Mouse (Mus musculus): Measurements from ENCODE around the gene Cdkl4.
"Not testable (repeated sequence)": the region's sequence is repeated elsewhere in the genome, so short reads cannot be mapped to it uniquely, and the experiment has no call there.

Cdkl4 gene

DNA sequence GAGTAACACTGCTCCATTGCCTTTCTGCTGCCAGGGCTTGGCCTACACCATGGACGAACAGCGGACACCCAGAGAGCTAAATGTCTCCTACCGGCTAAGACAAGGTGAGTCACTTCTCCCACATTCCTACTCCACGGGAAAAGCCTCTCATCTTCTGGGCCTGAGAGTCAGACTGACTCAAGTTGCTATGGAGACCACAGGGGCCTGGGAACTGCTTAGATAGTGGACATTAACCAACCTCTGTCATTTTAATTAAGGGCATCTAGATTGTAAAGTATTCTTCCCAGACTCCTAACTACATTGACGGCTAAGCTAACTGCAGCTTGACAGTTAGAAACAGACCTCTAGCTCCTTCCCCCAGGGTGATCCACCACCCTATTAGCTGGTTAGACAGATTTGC, 14.8 kb downstream of the Cdkl4 start:
- DNase-seq, result no peak

GRCm38 (mm10) chr17:80560669-80561401, 16.8 kb downstream of the Cdkl4 start:
- peak; percentile 73 for DNase-seq

DNA sequence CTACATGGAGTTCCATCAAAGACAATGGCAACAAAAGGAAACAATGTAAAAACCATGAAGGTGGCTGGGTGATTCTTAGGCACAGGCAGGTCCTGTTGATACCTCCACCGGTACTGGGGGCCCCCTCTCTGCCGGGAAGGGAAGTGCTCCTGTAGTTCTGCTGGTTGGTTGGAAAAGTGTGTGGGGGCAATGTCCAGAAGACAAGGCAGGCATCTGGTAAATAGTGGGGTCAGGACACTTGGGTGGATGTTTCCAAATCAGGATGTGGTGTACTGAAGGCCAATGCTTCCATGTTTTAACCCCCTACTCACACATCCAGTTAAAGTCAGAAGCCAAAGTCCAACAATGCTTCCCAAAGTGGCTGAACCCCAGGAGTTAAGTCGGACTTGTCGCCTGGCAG, 17.9 kb downstream of the Cdkl4 start:
- no peak for DNase-seq

DNA sequence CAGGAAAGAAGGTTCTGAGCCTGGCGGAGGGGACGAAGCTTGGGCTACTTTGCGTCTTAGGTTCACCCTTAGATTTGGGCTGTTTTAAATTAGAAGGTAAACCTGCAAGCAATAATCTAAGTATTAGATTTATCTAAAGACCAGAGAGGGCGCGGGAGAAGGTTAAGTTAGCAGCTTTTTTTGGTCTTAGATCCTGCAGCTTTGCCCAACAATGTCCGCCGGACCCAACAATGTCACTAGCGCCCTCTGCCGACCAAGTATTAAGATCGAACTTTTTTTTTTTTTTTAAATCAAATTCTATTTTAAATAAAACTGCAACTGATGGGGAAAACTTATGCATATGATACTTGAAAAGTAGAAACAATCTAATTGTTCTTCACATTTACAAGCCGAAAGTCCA, 18.6 kb downstream of the Cdkl4 start:
- no peak for DNase-seq

DNA sequence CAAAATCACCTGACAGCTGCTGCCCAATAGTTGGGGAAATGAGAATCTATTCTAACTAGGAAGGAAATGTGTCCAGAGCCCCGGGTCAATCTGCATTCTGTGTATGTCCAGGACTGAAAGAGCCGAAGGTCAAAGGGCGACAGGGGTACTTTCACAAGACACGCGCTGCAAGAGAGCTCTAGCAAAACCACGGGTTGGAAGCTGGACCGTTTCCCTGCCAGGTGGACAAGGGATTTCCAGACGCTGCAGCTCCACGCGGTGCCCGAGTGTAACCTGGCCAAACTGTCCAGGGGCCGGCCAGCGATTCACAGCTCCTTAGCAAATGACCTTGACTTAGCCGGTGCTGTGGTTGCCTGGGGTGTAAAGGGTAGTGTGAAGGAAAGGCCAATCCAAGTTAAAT, 19.0 kb downstream of the Cdkl4 start:
- no peak for DNase-seq

DNA sequence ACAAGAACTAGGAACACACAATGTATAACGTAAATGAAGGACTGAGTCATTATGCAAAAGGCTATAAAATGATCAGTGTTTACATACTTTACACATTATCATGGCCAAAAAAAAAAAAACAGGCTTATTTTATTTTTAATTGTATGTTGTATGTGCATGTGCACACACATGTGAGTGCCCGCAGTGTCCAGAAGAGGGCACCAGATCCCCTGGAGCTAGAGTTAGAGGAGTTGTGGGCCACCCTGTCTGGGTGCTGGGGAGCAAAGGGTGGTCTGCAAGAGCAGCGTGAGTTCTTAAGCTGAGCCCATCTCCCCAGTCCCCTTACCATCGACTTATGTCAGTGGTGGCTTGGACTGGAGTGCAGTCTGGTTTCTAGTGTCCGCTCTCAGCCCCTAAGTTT, 20.2 kb downstream of the Cdkl4 start:
- no peak for DNase-seq

- peak; percentile 79 for DNase-seq
Observed at GRCm38 (mm10) chr17:80553318-80554270, 24.0 kb downstream of the Cdkl4 start.

DNA sequence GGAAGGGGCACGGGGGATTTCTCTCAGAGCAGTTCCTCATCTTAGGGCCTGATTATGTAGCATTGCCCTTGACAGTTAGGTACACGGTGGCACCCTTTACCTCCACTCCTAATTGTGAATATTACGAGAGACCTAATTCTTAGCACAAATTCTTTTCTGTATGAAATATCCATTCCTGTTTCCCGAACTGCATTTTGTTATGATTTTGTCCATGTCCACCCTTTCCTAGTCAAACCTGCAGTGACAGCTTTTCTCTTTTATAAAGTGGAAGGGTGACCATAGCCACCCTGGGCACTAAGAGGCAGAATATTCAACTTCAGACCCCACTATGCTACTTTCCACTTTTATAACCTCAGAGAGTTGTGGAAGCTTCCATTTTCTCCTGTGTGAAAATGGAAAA, 25.0 kb downstream of the Cdkl4 start:
- no peak for DNase-seq

DNA sequence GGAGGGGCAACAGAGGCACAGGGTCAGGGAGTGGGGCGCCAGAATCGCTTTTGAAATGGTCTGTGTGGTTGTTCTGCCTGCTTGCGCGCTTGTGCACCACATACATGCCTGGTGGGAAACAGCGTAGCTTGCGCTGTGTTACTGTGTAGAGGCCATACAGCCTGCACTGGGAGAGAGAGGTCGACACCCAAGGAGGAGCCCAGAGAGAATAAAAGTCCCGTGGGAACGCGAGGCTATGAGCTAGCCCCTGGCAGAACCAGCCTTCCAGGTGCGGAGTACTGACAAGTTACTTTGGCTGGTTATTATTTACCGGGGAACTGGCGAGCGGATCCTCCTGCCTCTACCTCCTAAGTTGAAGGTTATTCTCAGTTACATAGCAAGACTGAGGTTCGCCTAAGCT, 26.6 kb downstream of the Cdkl4 start:
- DNase-seq, result no peak

- DNase-seq, result no peak
Observed at GRCm38 (mm10) chr17:80546846-80547245, 30.8 kb downstream of the Cdkl4 start.

GRCm38 (mm10) chr17:80546227-80546626, 31.4 kb downstream of the Cdkl4 start:
- no peak for DNase-seq

- no peak for DNase-seq
Observed at GRCm38 (mm10) chr17:80543646-80544045, 34.0 kb downstream of the Cdkl4 start.

DNA sequence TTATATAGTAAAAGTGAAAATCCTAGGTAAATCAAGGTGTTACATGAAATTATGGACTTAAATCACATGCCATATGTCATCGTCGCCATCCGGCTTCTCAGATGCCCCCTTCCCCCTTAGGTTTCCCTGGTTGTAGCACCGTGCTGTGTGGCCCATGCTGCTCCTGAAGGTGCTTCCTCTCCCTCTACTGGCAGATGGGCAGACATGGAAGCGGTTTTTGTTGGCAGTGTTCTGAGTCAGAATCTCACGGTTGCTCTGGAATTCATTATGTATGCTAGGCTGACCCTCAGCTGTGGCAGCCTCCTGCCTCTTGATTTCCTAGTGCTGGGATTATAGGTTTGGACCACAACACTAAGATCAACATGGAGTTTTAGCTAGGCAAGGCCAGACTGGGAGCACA, 40.5 kb downstream of the Cdkl4 start:
- DNase-seq, result no peak

- DNase-seq, result peak; percentile 29
Observed at GRCm38 (mm10) chr17:80535633-80536032, 42.0 kb downstream of the Cdkl4 start.

DNA sequence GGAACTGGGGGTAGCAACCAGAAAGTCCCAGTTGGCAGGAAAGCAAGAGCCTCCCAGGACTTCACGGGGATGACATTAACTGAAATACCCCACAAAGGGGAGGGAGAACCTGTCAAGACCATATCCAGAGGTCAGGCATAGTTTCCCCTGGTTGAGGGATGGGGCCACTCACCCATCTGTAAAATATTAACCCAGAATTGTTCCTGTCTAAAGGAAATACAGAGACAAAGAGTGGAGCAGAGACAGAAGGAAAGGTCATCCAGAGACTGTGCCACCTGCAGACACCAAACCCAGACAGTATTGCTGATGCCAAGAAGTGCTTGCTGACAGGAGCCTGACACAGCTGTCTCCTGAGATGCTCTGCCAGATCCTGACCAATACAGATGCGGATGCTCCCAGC, 46.3 kb downstream of the Cdkl4 start:
- DNase-seq, result not testable (repeated sequence)

DNA sequence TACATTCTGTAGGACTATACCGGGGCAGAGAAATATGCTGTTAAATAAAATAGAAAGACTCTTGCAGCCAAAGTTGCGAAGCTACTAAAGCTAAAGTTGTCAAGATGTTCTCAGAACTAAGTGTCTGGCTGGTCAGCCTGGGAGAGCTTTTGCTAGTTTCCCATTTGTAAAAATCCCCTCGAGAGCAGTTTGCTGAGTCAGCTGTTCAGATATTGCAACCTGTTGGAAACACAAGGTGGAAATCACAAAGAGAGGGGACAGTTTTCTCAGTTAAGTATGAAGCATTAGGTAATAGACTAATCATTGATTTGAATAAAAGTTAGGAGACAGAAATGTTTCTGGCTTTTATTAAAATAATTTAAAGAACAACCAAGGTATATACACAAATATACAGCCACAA, 54.4 kb downstream of the Cdkl4 start:
- no peak for DNase-seq

DNA sequence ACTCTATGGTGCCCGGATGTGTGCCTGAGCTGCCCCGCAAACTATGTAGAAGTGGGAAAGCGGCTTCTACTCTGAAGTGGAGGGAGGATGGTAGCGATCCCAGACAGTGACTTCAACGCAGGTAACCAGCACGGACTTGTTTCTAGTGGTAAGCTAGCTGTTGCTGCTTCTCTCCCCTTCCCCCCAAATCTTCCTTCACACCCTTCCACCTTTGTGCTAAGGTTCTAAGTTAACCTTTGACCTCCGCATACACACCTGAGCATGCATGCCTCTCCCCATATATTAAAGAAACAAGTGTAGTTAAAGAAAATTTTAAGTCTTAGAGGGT, 55.4 kb downstream of the Cdkl4 start:
- DNase-seq, result no peak

- no peak for DNase-seq
Observed at GRCm38 (mm10) chr17:80521521-80522228, 55.9 kb downstream of the Cdkl4 start.

- no peak for DNase-seq
Observed at GRCm38 (mm10) chr17:80520537-80520936, 57.1 kb downstream of the Cdkl4 start.

DNA sequence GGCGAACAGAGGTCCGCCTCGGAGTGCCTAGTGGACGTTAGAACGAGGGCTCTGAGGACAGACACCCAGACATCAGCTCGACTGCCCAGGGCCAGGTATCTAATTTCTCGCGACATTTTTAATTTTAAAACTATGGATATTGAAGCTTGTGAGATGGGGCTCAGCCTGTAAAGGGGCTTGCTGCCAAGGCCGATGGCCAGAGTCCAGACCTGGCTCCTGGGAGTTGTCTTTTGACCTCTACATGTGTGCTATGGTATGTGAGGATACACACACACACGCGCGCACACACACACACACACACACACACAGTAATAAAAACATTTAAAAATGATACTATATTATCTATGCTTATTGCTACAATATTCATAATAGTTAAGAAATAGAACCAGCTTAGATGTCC, 58.8 kb downstream of the Cdkl4 start:
- no peak for DNase-seq

DNA sequence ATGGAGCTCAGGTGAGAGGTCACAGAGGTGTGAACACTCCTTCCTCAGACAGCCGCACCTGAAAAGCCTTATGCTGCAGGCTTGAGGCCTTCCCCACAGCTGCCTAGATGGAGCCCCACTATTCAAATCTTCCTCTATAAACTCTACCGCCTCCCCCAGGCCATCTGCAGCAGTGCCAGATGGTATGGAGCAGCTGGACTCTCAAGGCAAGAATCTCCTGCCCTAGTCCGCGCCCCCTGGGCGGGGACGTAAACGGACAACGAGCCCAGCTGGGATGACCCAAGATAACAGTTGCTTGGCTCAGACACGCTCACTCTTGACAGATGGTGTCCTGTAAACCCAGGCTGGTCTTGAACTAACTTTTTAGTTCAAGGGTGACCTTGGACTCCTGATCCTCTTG, 60.4 kb downstream of the Cdkl4 start:
- DNase-seq, result no peak

DNA sequence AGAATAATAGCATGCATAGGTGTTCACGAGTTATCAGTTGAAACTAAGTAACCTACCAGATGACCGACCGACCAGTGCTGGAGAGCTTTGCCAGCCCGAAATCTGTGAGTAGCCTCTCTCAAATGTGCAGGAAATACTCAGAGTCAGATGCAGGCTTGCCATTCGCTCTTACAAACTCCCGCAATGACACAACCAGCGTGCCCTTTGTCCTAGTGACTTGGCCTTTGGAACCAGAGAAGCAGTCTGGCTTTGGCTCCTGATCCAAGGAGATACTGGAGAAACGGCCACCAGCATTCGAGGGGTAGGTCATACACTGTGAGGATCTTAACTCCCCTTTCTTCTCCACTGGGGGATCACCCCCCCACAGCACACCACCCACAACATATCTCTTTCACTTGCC, 61.7 kb downstream of the Cdkl4 start:
- no peak for DNase-seq

- no peak for DNase-seq
Observed at GRCm38 (mm10) chr17:80515513-80515912, 62.1 kb downstream of the Cdkl4 start.

- DNase-seq, result no peak
Observed at GRCm38 (mm10) chr17:80513766-80514165, 63.8 kb downstream of the Cdkl4 start.

Data from right cerebral cortex, adult 18-20 months (tissue).